Mouse (Mus musculus) CD4-positive, CD25-positive, alpha-beta regulatory T cell (primary cell): ENCODE results near the gene Gpc3. TPM values are rescaled to one million over a fixed set of nuclear protein-coding genes. Genes with fewer than 3 reads are reported as not detected.

Source experiments
- polyA plus RNA-seq: library from polyadenylated mRNA; unstranded; fragments of 100-300 nt; shearing (Covaris generic); gene quantifications from one replicate; pipeline ENCODE4 v1.2.1, GENCODE M21; 2017

Gpc3 gene
- polyA plus RNA-seq: not detected

DNA sequence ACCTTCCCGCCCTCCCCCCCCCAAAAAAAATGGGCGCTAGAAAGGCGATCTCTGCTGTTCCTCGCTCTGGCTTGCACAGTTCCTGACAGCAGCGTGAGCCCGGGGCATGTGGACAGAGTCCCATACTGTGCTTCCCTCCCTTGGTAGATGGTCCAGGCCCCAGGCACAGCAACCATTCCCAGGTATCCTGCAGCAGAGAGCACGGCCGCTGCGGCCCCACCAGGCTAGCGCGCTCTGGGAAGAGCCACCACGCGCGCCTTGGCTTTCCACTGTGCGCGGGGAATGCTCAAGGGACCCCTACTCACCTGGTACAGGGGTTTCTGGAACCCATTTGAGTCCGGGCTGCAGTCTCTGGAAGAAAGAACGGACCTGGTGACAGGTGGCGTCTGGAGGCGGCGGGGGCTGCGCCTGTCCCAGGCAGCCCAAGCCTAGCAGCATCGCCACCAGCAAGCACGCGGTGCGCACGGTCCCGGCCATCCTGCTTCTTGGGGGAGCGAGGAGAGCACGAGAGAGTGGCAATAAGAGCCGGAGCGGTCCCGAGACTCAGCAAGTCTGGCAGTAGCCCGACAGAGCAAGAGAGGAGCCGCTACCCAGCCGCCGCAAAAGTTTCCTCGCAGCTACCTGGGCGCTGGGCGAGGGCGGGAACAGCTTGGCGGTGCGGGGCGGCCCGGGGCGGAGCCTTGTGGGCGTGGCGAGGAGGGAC lies at the start of gene Gpc3:
TSS of gene Gpc3 (minus strand) at position 623 of the 703 bp plus-strand sequence.

Other genes starting within 250 kb of the Gpc3 start
- gene Ccdc160, start 177.2 kb upstream of the Gpc3 start, polyA plus RNA-seq: not detected